Mouse (Mus musculus) frontal cortex, postnatal 14 days (tissue): ENCODE measurements around the gene Trpm3.

Source experiments
- DNase-seq, 2 experiments: peaks; one replicate each; pipeline ENCODE4 v3.0.0; 2022; ENCODE audit warnings: low spot score in 2 of 2

Gene Trpm3

DNA sequence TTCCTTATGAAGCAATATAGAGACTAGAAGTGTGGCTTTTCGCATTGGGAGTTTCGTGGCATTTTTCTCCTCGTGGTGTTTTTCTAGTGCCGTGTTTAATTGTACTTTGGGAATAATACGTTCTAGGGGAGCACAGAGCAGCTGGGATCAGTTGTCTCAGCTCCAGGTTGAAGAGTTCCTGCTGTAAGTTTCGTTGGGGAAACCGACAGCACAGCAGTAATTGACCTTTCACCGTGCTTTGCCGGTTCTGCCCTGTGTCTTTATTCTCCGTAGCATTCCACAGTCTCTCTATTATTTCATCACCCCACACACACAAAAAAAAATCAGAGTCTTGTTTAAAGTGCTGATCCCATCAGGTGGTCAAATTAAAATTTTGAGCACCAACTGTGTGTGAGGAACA lies 496.8 kb downstream of the Trpm3 start:
- DNase-seq, result no peak

DNA sequence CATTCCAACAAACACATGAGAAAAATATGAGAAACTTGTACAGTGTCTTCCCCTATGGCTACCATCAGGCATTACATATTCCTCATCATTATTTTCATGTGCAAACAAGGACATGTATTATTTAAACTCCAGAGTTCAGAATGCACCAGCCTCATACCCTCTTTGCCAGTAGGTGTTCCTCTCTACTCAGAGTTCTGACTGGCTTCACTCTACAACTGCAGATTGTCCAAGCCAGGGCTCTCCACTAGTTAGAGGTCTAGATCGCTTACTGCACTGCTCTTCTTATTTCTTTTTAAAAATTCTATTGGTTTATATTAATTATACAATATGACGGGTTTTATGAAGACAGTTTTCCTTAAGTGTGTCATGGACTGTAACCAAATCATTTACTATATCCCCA lies 498.9 kb downstream of the Trpm3 start:
- DNase-seq, result no peak

DNA sequence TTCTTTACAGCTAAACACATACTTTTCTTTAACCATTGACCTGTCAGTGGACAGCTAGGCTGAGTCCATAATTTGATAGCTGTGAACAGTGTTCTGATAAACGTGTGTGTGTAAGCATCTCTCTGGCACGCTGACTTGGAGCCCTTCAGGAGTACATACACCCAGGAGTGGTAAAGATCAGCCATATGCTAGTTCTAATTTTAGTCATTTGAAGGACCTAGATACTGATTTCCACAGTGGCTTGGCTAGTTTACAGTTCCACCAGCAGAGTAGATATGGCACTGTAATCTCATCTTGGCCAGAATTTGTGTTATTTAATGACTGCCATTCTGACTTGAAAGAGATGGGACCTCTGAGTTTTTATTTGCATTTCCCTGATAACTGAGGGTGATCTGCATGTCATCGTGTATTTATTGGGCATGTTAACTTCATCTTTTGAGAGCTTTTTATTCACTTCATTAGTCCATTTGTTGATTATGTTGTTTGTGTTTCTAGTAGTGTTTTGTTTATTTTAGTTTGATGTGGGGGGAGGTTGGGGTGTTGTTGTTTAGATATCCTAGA lies 499.6 kb downstream of the Trpm3 start:
- DNase-seq, result no peak

DNA sequence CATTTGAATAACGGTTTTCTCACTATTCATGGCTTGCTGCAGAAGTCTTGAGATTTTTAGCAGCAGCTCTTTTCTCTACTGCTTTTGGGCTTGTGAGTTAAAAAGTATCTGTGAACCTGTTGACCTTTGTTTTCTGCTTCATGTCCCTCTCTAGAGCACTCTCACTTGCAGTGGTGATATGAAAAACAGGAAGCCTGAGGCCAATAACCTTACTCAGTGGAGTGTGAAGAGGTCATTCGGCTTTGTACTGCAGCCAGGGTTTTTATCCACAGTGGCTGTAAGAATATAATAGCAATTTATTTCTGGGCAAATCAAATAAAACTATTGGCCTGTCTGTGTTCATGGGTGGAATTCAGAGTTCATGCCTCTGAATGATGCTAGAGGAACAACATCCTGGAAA lies 503.3 kb downstream of the Trpm3 start:
- DNase-seq, result no peak

DNA sequence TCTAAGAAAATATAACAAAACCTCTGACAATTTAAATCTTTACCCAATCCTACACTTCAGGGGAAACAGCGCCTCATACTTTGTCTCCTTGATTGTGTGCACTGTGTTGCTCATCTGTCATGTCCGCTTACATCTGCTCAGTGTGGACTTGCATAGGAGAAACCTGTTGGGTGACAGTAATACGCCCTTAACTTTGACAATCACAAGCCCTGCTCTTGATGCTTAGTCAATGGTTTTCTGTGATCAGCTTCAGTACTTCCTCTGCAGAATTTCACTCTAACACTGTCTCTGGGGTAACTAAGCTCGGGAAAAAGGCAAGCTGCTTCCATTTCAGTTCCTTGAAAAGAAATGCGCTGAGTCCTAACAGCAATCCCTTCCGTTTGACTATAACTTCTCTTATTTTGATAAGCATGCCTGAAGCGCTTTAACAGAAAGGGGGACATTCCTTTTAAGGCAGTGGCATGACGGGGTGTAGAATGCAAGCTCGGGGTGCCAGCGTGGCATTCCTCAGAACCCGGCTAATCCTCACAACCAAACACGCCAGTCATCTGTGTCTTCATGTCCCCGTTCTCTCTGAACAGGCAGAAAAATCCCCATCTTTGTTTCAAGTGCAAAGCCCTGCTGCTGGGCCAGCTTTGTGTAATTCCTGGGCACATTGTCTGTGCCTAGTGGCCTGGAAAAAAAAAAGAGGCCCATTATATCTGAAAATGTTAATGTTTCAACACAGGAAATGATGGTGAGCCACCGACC lies 517.8 kb downstream of the Trpm3 start:
- no peak for DNase-seq

DNA sequence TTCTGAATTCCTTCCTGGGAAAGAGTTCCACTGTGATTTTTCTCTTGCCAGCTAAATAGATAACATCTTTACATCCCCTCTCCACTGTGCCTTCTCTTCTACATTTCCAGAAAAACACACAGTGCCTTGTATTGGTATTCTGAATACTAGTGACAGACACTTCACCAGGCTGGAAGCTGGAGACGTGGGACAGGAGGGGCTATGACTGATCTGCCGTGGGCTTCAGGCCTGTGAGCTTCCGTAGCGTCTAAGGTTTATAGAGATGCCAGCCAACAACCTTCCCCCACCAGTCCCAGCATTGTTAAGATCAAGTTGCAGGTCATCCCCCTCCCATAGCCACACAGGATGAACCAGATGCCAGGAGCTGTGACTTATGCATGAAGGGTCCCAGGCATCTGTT lies 518.4 kb downstream of the Trpm3 start:
- no peak for DNase-seq

DNA sequence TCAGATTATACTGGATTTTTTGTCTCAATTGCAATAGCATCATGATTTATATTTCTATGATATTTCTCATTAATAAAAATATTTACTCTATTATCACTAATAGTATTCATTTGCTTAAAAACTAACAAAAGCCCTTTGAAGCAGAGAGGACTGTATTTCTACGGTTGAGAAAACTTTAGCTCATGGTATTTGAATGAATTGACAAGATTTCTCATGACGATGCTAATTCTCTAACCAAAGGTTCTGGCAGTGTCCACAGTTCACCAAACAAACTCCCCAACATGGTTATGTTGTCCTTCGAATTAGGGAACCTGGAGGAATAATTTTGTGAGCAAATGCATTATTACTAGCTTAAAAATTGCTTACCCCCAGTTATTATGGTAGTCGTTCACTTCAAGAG lies 526.6 kb downstream of the Trpm3 start:
- no peak for DNase-seq

DNA sequence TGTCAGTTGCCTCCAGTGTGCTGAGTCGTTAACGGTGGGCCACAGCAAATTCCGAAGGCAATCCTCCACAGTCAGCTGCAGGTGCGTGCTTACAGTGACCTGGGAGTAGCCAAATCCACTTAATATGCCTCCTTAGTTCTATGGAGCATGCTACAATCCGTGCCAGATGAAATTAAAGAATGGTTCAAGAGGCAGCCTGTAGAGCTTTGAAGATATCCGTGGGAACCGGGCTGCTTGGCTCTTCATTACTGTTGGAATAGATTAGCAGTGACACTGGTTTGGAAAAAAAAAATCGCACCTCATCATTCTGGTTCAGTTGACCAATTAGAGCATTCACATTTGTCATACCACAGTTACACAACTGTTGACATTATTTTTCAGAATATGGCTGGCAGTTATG lies 531.4 kb downstream of the Trpm3 start:
- no peak for DNase-seq

DNA sequence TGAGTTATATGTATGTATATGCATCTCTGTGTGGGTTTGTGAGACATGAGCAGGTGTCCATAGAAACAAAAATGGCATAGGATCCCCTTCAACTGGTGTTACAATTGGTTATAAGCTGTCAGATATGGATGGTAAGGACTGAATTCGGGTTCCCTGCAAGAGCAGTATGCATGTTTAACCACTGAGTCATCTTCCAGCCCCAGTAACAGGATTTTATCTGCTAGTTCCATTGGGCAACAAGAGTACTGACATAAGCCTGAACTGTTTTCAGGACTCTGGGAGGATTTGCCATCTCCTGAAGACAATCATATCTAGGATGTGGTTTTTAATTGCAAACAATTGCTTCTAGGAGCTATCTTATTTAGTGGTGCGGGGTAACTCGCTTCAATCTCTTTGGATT lies 534.0 kb downstream of the Trpm3 start:
- DNase-seq, result no peak

DNA sequence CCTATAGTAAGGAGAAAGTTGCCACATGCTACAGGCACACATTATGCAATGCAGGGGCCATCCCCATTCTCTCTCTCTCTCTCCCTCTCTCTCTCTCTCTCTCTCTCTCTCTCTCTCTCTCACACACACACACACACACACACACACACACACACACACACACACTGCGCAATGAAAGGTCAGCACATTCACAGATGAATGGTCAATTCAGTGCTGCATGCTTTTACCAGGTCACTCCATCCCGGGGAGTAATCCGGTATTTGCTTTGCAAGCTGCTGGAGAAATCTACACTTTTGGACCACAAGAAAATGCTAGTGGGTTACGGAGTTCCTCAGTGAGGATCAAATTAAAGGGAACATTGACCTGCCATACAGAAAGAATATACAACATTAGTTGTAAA lies 537.4 kb downstream of the Trpm3 start:
- no peak for DNase-seq

DNA sequence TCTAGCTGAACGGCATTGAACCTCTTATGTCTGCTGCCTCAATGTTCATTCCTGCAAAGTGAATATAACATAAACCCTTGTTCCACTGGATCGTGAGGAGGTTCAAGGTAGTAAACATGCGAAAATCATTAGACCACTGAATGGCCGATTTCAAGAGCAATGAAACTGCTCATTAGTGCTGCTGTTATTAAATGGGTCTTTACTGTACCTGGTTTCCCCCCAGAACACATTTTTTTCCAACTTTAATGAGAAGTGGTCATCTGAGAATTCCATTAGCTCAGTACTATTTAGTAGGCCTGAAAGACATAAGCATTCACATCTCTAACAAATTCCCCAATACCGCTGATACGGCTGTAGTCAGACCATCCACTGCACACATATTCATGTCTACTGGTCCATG lies 543.4 kb downstream of the Trpm3 start:
- no peak for DNase-seq

DNA sequence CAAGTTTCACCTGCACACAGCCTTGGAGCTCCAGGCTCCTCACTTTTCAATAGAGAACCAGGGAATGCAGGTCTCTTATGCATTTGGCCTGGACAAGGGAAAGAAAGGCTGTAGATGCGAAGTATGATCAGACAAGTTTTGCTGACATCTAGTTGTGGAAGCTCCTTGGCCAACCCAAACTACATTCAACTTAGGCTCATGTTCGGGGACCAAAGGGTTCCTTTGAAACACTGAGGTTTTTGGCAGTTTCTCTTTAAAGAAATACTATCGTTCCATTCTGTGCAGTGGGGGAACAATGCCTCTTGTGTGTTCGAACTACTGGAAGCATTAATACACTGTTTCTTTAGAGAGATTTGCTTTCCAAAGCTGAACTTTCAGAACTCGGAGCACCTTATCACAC lies 553.1 kb downstream of the Trpm3 start:
- DNase-seq, result no peak

DNA sequence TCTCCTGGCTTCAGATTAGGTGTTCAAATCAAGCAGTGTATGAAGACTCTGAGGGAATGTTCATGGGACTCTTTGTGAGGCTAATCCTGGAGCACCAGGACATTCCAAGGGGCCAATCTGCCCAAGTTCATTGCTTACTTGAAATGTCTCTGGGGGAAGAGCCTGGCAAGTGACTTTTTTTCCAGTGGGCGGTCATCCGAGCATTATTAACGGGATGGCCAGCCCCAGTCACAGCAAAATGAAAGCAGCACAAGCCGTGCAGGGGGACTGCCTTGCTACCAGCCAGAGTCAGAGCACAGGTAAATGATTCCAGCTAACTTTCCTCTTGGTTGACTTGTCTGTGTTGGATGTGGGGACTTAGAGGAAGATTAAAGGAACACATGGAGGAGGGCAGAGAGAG lies 553.7 kb downstream of the Trpm3 start:
- no peak for DNase-seq

DNA sequence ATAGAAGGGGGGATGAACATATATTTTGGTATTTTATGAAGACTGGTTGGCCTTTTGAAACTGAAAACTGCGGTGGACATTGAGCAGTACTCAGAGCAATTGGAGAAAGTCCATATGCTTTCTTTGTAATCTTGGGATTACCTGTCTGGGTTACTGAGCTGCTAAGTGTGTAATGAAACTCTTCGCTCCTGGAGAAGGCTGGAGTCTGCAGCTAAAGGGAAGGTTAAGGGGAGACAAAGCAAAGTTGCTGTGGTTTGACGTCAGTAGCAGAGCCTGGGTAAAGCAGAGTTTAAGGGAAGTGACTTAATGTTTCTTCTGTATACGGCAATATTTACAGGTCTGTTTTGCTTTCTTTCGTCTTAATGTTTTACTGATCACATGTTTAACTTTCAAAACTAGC lies 554.1 kb downstream of the Trpm3 start:
- no peak for DNase-seq

DNA sequence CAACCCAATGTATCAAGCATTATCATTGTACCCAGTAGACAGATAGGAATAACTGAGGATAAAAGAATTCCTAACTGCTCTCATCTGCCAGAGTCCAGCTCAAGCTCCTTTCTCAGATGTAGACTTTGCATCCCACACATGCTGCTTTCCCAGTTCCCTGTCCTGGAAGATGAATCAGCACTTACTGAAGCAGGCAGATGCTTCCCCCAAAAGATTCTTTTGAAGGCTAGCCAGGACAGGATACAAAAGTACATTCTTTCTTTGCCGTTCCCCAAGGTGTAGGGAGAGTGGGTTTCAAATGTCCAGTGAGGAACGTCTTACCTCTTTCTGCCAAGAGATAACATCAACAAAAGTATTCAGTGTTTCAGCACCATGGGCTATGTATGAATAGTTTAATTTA lies 556.6 kb downstream of the Trpm3 start:
- no peak for DNase-seq

DNA sequence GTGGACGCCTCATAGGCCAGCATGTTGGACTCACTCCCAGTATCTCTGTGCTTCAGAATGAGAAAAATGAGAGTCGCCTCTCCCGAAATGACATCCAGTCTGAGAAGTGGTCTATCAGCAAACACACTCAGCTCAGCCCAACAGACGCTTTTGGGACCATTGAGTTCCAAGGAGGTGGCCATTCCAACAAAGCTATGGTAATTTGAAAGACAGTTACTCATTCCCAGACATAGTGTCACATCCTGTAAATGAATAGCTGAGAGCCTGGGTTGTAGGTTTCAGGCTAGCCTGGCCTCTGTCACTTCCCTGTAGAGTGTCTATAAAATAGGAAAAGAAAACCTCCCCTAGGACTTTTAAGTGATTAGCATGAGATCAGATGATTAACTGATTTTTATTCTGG lies 559.9 kb downstream of the Trpm3 start:
- no peak for DNase-seq

DNA sequence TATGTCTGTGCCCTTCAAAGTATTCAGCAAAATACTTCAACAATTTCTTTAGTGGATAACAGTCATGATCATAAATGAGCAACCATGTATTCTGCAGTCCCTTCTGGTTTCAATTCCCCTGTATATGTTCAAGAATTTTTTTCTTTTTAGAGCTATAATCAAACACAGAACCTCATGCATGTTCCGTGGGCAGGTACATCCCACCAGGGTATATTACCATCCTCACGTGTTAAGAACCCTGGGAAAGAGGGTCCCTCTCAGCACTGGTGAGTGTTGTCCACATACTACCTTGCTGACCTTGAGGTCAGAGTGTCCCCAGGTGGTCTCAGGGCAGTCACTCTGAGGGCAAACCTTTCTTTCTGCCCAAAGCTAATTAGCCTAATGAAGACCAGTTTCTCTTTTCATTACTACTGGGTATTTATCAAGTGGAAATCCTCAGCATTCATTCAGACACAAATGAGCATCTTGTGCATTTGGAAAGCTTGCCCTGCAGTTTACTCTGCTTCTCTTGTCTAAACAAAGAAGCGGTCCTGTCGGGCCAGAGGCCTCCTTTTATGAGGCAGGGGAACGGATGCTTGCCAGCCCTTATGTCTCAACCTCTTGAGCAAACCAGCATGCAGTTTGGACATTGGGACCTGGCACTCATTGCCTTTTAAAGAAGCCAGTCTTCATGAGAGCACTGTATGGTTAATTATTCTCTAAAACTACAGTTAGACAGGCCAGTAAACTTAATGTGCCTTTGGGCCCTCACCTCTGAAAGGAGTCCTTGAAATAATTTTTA lies 562.2 kb downstream of the Trpm3 start:
- peak in 1 of 2 experiments; percentile 5 for DNase-seq

DNA sequence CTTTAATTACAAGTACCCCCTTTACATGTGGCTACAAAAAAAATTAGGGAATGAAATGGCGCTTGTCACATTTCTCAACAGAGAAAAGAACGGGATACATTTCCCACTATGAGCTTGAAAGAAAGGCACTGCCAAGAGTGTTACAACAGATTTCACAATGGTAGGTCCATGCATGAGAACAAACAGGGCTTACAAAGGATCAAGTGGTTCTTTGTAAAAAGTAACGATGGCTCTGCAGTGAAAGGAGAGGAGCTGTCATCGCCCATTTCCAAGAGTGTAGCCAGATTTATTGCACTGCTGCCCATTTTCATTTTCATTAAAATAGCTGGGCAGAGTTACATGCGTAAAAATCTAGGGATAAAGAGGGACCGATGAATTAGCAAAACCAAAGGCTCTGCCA lies 565.0 kb downstream of the Trpm3 start:
- DNase-seq, result no peak

DNA sequence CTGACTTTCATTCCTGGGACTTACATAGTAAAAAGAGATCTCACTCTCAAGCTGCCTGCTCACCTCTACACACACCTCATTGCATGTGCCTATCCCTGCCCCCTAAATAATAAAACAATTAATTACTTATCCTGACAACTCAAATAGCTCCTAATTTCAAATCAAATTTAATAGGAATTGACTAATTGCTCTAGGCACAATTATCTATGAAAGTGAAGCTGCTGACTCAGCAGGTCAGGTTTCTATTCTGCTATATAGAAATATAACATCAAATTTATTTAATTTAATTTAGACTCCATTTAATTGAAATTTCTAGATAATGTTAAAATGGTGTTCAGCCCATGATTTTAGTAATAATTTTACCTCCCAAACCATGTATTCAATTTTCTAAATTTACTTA lies 566.6 kb downstream of the Trpm3 start:
- no peak for DNase-seq

DNA sequence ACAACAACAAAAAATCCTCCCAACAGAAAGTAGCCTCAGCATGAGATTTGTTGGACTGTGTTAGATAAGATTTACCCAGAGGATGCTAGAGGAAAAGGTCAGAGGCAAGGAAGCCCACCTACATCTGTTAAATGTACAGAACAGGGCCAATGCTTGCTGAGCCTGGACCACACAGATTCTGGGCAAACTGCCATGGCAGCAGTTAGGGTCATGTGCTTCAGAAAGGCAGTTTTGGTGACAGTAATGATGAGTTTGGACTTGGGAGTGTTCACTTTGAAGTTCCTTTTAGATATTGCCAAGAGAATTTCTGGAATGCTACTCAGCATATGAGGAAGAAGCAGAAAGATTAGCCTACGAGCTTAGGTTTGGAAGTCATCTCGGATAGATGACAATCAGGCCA lies 580.2 kb downstream of the Trpm3 start:
- no peak for DNase-seq

DNA sequence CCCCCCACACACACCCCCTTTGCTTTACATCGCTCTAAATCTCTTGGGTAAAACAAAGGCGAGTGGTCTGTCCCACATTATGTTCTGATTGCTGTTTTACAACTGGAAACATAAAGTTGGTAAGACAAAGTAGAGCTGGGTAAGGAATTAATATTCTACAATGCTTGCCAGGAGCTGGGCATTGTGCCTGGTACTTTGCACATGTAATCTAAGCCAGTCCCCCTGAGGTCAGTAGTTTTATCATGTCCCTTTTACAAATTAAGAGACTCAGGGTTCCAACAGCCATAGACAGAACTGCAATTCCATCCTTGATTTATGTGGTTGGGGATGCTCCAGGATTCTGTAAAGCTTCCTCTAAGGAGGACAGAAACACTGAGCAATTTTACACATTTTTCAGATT lies 591.0 kb downstream of the Trpm3 start:
- no peak for DNase-seq

DNA sequence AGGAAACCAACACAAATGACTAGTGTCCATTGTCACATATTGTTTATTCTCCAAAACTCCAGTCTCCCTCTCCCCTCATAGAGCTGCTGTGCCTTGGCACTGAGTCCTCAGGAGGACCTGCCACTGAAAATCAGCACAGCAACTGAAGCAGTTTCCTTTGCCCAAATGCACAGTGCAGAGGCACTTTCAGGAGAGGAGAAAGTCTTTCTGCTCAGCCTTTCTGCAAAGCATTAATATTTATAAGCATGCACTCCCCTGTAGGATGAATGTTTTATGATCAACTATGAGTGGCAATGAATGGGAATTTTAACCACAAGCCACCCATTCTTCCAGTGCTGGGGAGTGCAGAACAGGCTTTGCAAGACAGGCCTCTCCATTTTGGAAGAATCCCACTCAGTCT lies 592.1 kb downstream of the Trpm3 start:
- DNase-seq, result no peak

DNA sequence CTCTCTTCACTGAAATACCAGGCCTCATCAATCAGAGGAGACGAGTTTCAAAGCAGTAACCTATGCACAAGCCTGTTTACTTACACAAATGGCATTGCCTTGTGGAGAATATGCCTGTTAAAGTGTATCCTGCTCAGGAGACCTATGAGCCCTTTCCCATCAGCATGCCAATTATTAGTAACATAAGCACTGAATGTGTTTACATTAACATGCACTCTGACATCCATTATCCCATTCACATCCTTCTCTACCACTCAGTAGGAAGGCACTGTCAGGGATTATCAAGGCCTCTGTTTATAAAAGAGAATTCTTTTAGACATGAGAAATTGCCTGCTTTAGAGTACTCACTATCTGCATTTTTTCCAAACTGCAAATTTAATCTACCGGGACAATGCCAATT lies 598.0 kb downstream of the Trpm3 start:
- no peak for DNase-seq
